Mouse (Mus musculus) activated CD4-positive, CD25-positive, alpha-beta regulatory T cell, adult 4 months (primary cell): Measurements from ENCODE around the gene Dmbt1. TPM values are rescaled to one million over a fixed set of nuclear protein-coding genes. Genes with fewer than 3 reads are reported as not detected.

Experiments
- polyA plus RNA-seq, 2 experiments: library from polyadenylated mRNA; unstranded; fragments of 100-300 nt; shearing (Covaris generic); gene quantifications; one replicate each; pipeline ENCODE4 v1.2.1; 2017

The Dmbt1 gene
- polyA plus RNA-seq, 2 experiments from 2014 or later: not detected

Other genes with a start within 250 kb of the Dmbt1 start
- 10 to 100 TPM; 18.9 to 21.7 TPM for gene Plekha1, start 166.3 kb upstream of the Dmbt1 start, polyA plus RNA-seq
- gene Htra1, start 95.9 kb upstream of the Dmbt1 start, polyA plus RNA-seq: under 1 TPM in 1 of 2 experiments, not detected in 1; 0.21 TPM
- gene 4933402N03Rik, start 114.3 kb downstream of the Dmbt1 start, polyA plus RNA-seq: not detected
- gene 5430419D17Rik, start 142.3 kb downstream of the Dmbt1 start, polyA plus RNA-seq: not detected